Mouse (Mus musculus) liver, embryonic 16.5 days (tissue): ENCODE results near the gene Tuba3b. TPM values are rescaled to one million over a fixed set of nuclear protein-coding genes. Genes with fewer than 3 reads are reported as not detected.

Experiments used
- ATAC-seq: fragments of 200-750 bp; cut with Nextera tagmentation; 2 replicates; pipeline ENCODE4 v1.8.0; 2017; ENCODE audit warnings: low read depth, mild to moderate bottlenecking, moderate number of reproducible peaks, moderate library complexity
- H3K27ac ChIP-seq: fragments of 300-500 bp; sonication (generic); 2 replicates; pipeline ENCODE4 v1.5.1; 2014; ENCODE audit warnings: mild to moderate bottlenecking, low read length
- H3K27me3 ChIP-seq: fragments of 300-500 bp; sonication (generic); 2 replicates; pipeline ENCODE4 v1.6.1; 2014; ENCODE audit warnings: low read depth, low read length, mixed read lengths; ENCODE audit not compliant: control insufficient read depth, insufficient read depth
- H3K36me3 ChIP-seq: fragments of 300-500 bp; sonication (generic); 2 replicates; pipeline ENCODE4 v1.6.1; 2014; ENCODE audit warnings: mild to moderate bottlenecking; ENCODE audit not compliant: control insufficient read depth, insufficient read depth
- H3K4me1 ChIP-seq: fragments of 300-500 bp; sonication (generic); 2 replicates; pipeline ENCODE4 v1.6.1; 2014; ENCODE audit warnings: low read depth, low read length, mixed read lengths; ENCODE audit not compliant: control insufficient read depth
- H3K4me2 ChIP-seq: fragments of 300-500 bp; sonication (generic); 2 replicates; pipeline ENCODE4 v1.6.1; 2014; ENCODE audit warnings: low read depth, low read length, mixed read lengths
- H3K4me3 ChIP-seq: fragments of 300-500 bp; sonication (generic); 2 replicates; pipeline ENCODE4 v1.5.1; 2014; ENCODE audit warnings: low read depth, mild to moderate bottlenecking, low read length
- H3K9ac ChIP-seq: fragments of 300-500 bp; sonication (generic); 2 replicates; pipeline ENCODE4 v1.6.1; 2014; ENCODE audit warnings: low read depth, low read length
- H3K9me3 ChIP-seq: fragments of 300-500 bp; sonication (generic); replicated peaks from 2 replicates; pipeline ENCODE4 v1.6.1; 2016; ENCODE audit warnings: low read length; ENCODE audit not compliant: control insufficient read depth
- WGBS: fragments of 180-500 bp; shearing (Covaris S2); extraction: QIAGEN DNeasy Blood & Tissue Kit; methylation state at CpG from one replicate; pipeline ENCODE4 v1.1.7; 2014; ENCODE audit not compliant: insufficient replicate concordance; 5-methylcytosine and 5-hydroxymethylcytosine counted together
- polyA plus RNA-seq: library from polyadenylated mRNA; unstranded; fragments of >200 nt; fragmentation: Nextera tagmentation; extraction: Ambion mirVana; gene quantifications from 2 replicates; pipeline ENCODE4 v1.2.1, GENCODE M21; 2015

Tuba3b gene
- polyA plus RNA-seq, 1 experiment from 2014 or later, result not detected

DNA sequence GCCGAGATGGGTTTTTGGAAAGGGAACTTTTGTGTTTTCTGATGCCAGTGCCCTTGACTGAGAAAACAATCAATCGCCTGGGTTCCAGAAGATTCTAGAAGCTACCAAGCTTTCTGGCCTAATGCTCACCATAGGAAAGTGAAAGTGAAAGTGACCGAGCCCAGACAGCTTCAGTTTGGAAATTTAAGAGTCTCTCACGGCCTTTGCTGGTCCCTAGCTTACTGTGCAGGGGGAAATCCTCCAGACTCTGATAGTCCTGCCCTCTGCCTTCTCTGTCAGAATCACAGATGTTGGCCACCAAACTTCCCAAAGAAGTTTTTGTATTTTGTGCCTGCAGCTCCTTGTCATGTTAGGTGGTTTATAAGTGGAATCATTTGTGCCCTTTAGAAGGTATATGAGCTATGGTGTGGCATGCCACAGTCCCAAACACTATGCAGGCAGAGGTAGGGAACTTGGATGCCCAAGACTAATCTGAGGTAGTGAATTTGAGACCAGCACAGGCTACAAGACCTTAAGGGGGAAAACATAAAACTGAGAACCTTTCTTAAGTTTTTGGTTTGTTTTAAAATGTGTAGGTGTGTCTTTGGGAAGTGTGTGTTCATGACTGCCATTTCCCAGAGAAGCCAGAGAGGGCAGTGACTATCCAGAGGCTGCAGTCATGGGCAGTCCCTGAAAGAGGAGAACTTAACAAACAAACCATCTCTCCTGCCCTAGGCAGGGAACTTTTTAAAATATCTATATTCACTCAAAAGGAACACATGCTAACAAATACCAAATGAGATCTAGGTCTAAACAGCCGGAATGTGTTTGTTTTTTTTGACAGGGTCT lies 1.1 kb downstream of the Tuba3b start:
- H3K4me2 ChIP-seq, result 0 out of 2 replicates have a peak overlapping the region, but pooled peaks have one; percentile 17
- 50% methylated on average over 5 of the region's 5 CpGs for WGBS

DNA sequence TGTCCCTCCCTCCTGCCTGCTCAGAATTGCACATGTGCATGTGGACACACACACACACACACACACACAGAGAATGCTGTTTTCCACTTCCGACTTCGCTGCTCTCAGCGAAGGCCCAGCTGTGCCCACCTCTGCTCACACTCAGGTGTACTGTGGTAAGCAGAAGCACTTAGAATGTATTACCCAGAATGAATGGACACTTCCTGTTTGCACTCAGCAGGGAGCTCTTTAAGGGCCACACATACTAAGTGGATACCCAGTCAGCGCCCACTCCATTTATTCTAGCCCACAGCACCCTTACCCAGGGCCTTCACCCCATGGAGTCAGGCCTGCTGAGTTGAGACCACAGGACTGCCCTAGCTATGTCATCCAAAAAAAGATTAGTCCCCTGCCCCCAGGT lies 7.6 kb downstream of the Tuba3b start:
- no peak for ATAC-seq
- H3K9me3 ChIP-seq, result no peaks in the 10 kb centered on the region
- 81% methylated on average over 4 of the region's 4 CpGs for WGBS
- H3K4me1 ChIP-seq, result no peaks in the 10 kb centered on the region
- H3K27ac ChIP-seq, result no peak overlapping the region
- no peak overlapping the region for H3K9ac ChIP-seq
- no peak overlapping the region for H3K4me3 ChIP-seq
- H3K27me3 ChIP-seq, result no peaks in the 10 kb centered on the region
- no peak overlapping the region for H3K4me2 ChIP-seq
- no peaks in the 10 kb centered on the region for H3K36me3 ChIP-seq

More for the DNA sequence above, 1.1 kb downstream of the Tuba3b start:
- Histone ChIP-seq H3K9ac (no peak overlapping the region), H3K27me3 (no peaks in the 10 kb centered on the region), H3K4me1 (no peaks in the 10 kb centered on the region), H3K4me3 (no peak overlapping the region), H3K36me3 (no peaks in the 10 kb centered on the region), H3K9me3 (no peaks in the 10 kb centered on the region), H3K27ac (no peak overlapping the region)
- no peak for ATAC-seq

DNA sequence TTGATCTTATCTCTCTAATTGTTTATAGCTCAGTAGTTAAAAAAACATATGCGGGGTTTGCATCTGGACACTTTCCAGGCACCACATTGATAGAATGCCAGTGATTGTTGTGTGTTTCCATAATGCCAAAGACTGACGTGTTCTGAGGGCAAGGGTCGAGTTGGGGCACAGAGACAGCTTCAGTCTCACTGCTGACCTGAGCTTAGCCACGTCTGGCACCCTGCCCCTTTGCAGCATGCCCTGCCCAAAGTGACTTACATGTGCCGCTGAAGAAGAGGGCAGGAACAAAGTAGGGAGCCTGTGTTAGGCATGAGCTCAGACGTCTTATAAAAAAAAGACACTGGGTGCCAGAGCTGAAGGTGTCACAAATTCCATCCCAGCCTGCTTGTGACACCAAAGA lies 14.7 kb downstream of the Tuba3b start:
- Histone ChIP-seq H3K4me3 (no peak overlapping the region), H3K27ac (no peak overlapping the region), H3K4me1 (no peaks in the 10 kb centered on the region), H3K9me3 (no peaks in the 10 kb centered on the region), H3K27me3 (no peaks in the 10 kb centered on the region), H3K36me3 (no peaks in the 10 kb centered on the region), H3K9ac (no peak overlapping the region), H3K4me2 (no peak overlapping the region)
- WGBS, result 52% methylated on average over 6 of the region's 6 CpGs
- no peak for ATAC-seq

DNA sequence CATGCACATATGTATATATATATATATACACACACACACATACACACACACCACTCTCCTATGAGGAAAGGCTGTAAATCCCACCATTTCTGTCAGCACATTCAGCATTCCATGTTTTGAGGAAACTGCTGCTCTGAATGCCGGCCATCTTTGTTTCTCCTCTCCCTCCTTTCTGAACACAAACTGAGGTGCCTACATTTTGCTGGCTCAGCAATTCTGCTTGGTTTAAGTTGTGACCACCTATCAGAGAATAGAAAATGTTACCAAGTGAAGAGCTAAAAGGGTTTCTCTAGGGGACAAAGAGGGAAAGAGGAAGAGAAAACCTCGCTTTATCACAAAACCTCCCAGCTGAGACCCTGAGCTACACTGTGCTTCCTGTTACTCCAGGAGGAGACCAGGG lies 18.9 kb downstream of the Tuba3b start:
- Histone ChIP-seq H3K4me1 (no peaks in the 10 kb centered on the region), H3K4me3 (no peak overlapping the region), H3K4me2 (no peak overlapping the region), H3K9me3 (no peaks in the 10 kb centered on the region), H3K9ac (no peak overlapping the region), H3K27ac (no peak overlapping the region), H3K27me3 (no peaks in the 10 kb centered on the region), H3K36me3 (no peaks in the 10 kb centered on the region)
- no peak for ATAC-seq
- 48% methylated on average over 2 of the region's 2 CpGs for WGBS

DNA sequence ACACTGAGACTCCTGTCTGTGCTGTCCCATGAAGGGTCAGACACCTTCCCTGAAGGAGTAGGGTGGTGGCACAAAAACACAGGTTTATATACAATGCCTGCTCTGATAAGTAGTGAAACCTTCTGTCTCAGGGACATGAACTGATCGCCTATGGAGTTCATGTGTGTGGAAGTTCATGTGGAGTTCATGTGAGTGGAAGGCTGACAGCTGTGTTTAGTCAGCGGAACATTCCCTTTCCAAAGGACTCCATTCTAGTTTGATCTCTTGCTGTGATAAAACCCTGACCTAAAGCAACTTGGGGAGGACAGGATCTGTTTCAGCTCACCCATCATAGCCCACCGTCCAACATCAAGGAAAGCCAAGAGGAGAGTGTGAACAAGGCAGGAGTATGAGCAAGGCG lies 21.1 kb downstream of the Tuba3b start:
- Histone ChIP-seq H3K4me2 (no peak overlapping the region), H3K9ac (no peak overlapping the region), H3K4me1 (no peaks in the 10 kb centered on the region), H3K4me3 (no peak overlapping the region), H3K9me3 (no peaks in the 10 kb centered on the region; the same call in 1 of the 2 replicates), H3K27me3 (no peaks in the 10 kb centered on the region), H3K27ac (no peak overlapping the region), H3K36me3 (no peaks in the 10 kb centered on the region)
- ATAC-seq, result no peak
- WGBS, result 67% methylated on average over 4 of the region's 4 CpGs

DNA sequence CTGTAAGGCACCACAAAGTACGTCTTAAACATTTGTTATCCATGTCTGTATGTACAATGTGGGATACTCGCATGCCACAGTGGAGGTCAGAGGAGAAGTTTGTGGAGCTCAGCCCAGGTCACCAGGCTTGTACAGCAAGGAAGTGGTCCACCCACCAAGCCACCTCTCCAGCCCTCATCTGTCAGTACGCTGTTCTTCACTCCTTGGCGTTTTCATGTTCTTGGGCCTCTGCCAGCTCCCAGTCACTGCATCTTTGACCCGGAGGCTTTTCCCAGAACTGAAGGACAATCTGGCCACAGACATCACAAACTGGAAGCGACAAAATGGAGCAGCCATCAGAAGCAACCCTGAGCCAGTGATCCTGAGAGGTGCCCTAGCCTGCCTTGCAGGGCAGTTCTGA lies 22.7 kb downstream of the Tuba3b start:
- H3K9ac ChIP-seq, result no peak overlapping the region
- WGBS, result 63% methylated on average over 6 of the region's 6 CpGs
- H3K36me3 ChIP-seq, result no peaks in the 10 kb centered on the region
- H3K9me3 ChIP-seq, result no peaks in the 10 kb centered on the region; the same call in 1 of the 2 replicates
- no peak for ATAC-seq
- no peak overlapping the region for H3K4me3 ChIP-seq
- H3K4me2 ChIP-seq, result no peak overlapping the region
- H3K4me1 ChIP-seq, result no peaks in the 10 kb centered on the region
- H3K27me3 ChIP-seq, result no peaks in the 10 kb centered on the region
- H3K27ac ChIP-seq, result no peak overlapping the region

DNA sequence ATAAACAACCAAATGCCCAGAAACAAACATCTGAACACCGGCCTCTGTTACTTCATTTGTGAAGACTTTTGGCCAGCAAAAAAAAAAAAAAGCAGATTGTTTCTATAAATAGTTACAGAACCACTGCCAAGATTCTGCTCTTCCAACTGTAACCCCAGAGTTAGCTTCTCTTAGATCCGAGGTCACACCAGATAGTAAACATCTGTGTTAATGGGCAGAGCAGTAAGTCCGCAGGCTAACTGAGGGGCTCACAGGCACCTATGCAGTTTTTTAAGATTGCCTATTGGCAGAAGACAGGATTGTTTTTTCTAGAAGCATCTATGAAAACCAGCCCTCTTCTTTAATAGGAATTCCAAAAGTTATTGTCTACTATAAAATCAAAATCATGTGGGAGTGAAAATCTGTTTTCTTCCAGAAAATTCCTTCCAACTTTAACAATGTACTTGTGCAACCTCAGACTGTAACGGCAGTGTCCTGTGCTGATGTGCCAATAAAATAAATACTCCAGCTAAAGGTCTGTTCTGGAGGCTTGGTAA lies 25.5 kb downstream of the Tuba3b start:
- H3K27ac ChIP-seq, result no peak overlapping the region
- no peak for ATAC-seq
- H3K4me1 ChIP-seq, result no peaks in the 10 kb centered on the region
- H3K27me3 ChIP-seq, result no peaks in the 10 kb centered on the region
- no peaks in the 10 kb centered on the region; the same call in 1 of the 2 replicates for H3K9me3 ChIP-seq
- no peak overlapping the region for H3K4me2 ChIP-seq
- no peak overlapping the region for H3K4me3 ChIP-seq
- H3K9ac ChIP-seq, result no peak overlapping the region
- no peaks in the 10 kb centered on the region for H3K36me3 ChIP-seq
- WGBS, result 67% methylated on average over 4 of the region's 4 CpGs

DNA sequence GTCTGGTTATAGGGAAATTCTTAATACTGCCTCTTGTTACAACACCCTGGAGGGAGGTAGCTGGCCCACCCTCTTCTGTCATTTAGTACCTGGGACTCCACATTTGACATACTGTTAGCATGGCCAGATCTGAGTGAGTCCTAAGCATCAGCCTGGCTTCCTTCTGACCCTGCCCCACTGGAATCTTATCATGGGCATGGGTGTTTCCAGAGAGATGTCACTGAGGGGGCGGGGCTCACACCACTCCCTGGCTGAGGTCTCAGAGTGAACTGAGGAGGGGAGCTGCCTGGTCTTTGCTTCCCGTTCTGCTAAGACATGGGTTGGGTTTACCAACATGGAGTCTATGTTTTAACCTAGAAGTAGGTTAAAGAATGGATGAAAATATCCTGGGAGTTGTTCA lies 36.4 kb downstream of the Tuba3b start:
- Histone ChIP-seq H3K4me2 (no peak overlapping the region), H3K4me1 (no peaks in the 10 kb centered on the region), H3K36me3 (no peaks in the 10 kb centered on the region), H3K27ac (no peak overlapping the region), H3K9me3 (no peaks in the 10 kb centered on the region), H3K9ac (no peak overlapping the region), H3K4me3 (no peak overlapping the region), H3K27me3 (no peaks in the 10 kb centered on the region)
- no peak for ATAC-seq
- 36% methylated on average over 2 of the region's 2 CpGs for WGBS

DNA sequence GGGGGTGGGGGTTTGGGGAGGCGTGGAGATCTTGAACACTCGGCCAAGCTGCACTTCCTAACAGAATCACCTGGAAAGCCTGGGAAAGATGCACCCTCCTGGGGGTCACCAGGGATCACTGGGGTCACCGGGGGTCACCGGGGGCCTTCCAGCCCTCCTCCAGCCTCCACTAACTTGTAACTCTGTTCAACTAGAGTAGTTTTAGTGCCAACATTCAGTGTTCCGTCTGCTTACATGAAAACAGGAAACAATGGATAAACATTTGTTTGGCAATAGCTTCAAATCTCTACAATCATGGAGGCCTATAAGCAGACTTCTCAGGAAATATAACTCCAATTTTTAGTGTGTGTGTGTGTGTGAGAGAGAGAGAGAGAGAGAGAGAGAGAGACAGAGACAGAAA lies 37.4 kb downstream of the Tuba3b start:
- no peak overlapping the region for H3K4me2 ChIP-seq
- H3K4me3 ChIP-seq, result no peak overlapping the region
- whole genome bisulfite sequencing, result 58% methylated on average over 5 of the region's 5 CpGs
- no peaks in the 10 kb centered on the region for H3K4me1 ChIP-seq
- H3K27ac ChIP-seq, result no peak overlapping the region
- no peak for ATAC-seq
- no peaks in the 10 kb centered on the region for H3K27me3 ChIP-seq
- no peak overlapping the region for H3K9ac ChIP-seq
- no peaks in the 10 kb centered on the region for H3K36me3 ChIP-seq
- no peaks in the 10 kb centered on the region for H3K9me3 ChIP-seq
